Mouse (Mus musculus) kidney, postnatal 10 days (tissue): ENCODE measurements around the gene Vtcn1.

Source experiments
- DNase-seq: peaks from one replicate; pipeline ENCODE4 v3.0.0; 2021; ENCODE audit warnings: mixed read lengths

Vtcn1 gene

GRCm38 (mm10) chr3:100857139-100857538 lies 31.9 kb downstream of the Vtcn1 start:
- no peak for DNase-seq

GRCm38 (mm10) chr3:100858334-100859002 lies 33.2 kb downstream of the Vtcn1 start:
- no peak for DNase-seq

GRCm38 (mm10) chr3:100861307-100862303 lies 36.3 kb downstream of the Vtcn1 start:
- no peak for DNase-seq

GRCm38 (mm10) chr3:100866946-100867345 lies 41.7 kb downstream of the Vtcn1 start:
- DNase-seq: no peak

GRCm38 (mm10) chr3:100877057-100877456 lies 51.8 kb downstream of the Vtcn1 start:
- DNase-seq: no peak

GRCm38 (mm10) chr3:100881403-100881802 lies 56.1 kb downstream of the Vtcn1 start:
- no peak for DNase-seq

- no peak for DNase-seq
Measured at GRCm38 (mm10) chr3:100881843-100882634, 56.8 kb downstream of the Vtcn1 start.

GRCm38 (mm10) chr3:100889234-100889633 lies 64.0 kb downstream of the Vtcn1 start:
- DNase-seq: no peak

GRCm38 (mm10) chr3:100890406-100890805 lies 65.1 kb downstream of the Vtcn1 start:
- no peak for DNase-seq

- no peak for DNase-seq
Measured at GRCm38 (mm10) chr3:100892383-100893335, 67.4 kb downstream of the Vtcn1 start.

GRCm38 (mm10) chr3:100895500-100895899 lies 70.2 kb downstream of the Vtcn1 start:
- no peak for DNase-seq

GRCm38 (mm10) chr3:100906128-100906527 lies 80.9 kb downstream of the Vtcn1 start:
- no peak for DNase-seq

GRCm38 (mm10) chr3:100906916-100907315 lies 81.7 kb downstream of the Vtcn1 start:
- peak; percentile 34 for DNase-seq

GRCm38 (mm10) chr3:100908594-100908993 lies 83.3 kb downstream of the Vtcn1 start:
- DNase-seq: no peak

GRCm38 (mm10) chr3:100910621-100911020 lies 85.4 kb downstream of the Vtcn1 start:
- peak; percentile 27 for DNase-seq

- DNase-seq: no peak
Measured at GRCm38 (mm10) chr3:100911026-100911425, 85.8 kb downstream of the Vtcn1 start.

GRCm38 (mm10) chr3:100911498-100912213 lies 86.4 kb downstream of the Vtcn1 start:
- DNase-seq: peak; percentile 27

- DNase-seq: peak; percentile 39
Measured at GRCm38 (mm10) chr3:100916844-100917243, 91.6 kb downstream of the Vtcn1 start.

GRCm38 (mm10) chr3:100920611-100921140 lies 95.4 kb downstream of the Vtcn1 start:
- no peak for DNase-seq

- peak; percentile 99 for DNase-seq
Measured at GRCm38 (mm10) chr3:100921825-100922505, 96.7 kb downstream of the Vtcn1 start, which contains the start of gene Trim45. Trim45 (plus strand) TSS chr3:100922202.
